Mouse (Mus musculus): ENCODE measurements at regions not wholly inside any gene's neighbourhood (a gene's known extent, or its start where the extent isn't known, plus 50 kb on each side); places are given as distances from the start of the nearest gene placed in this dataset.
"Not testable (repeated sequence)": the region's sequence is repeated elsewhere in the genome, so short reads cannot be mapped to it uniquely, and the experiment has no call there.

DNA sequence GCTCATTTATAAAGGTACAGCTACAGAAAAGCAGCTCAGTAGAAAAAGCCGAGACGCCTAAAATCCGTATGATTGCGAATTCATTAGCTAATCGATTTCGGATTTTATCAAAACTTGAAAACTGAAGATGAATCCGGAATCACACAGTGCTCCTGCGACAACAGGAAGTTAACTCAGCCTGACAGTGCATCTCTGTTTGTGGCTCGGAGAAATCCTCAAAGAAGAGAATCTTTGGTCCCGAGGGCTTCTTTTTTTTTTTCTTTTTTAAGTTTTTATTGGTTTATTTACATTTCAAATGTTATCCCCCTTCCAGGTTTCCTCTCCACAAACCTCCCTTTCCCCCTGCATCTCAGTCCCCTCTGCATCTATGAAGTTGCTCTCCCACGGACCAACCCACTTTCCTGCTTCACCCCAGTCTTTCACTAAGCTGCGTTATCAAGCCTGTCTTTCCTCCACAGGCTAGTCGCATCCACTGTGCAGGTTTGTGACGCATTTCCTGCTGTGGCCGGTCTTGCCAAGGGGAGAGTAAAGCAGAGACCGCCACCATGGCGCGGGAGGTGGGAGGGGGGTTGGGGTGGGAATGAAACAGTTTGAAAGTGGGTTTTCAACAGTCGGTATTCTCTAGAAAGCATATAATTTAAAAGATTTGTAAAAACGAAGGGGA is 593.4 kb upstream of the Snrpn start:
- TF ChIP-seq CTCF, EP300 (IDR thresholded peaks at IDR 0.05; ENCODE audit: low read depth): not testable (repeated sequence)
